Mouse (Mus musculus) liver, embryonic 16.5 days (tissue): Measurements from ENCODE around the gene Unc93b1. TPM values are rescaled to one million over a fixed set of nuclear protein-coding genes. Genes with fewer than 3 reads are reported as not detected.

Experiments
- polyA plus RNA-seq: library from polyadenylated mRNA; unstranded; fragments of >200 nt; fragmentation: Nextera tagmentation; extraction: Ambion mirVana; gene quantifications from 2 replicates; pipeline ENCODE4 v1.2.1, GENCODE M21; 2015

Unc93b1 gene
- polyA plus RNA-seq, 1 experiment from 2014 or later, result 35.8 TPM

Other genes starting within 250 kb of the Unc93b1 start
- gene Lrp5, start 248.6 kb upstream of the Unc93b1 start, polyA plus RNA-seq, result 2.2 and 2.7 TPM in 2 replicates
- 15.8 and 16.5 TPM in 2 replicates for gene 1810055G02Rik, start 226.9 kb upstream of the Unc93b1 start, polyA plus RNA-seq
- gene Kmt5b, start 167.8 kb upstream of the Unc93b1 start, polyA plus RNA-seq, result 6.7 and 7.4 TPM in 2 replicates
- gene Chka, start 83.4 kb upstream of the Unc93b1 start, polyA plus RNA-seq, result 18.4 and 19.3 TPM in 2 replicates
- 28.7 and 33.8 TPM in 2 replicates for gene Tcirg1, start 28.1 kb upstream of the Unc93b1 start, polyA plus RNA-seq
- 150 and 159 TPM in 2 replicates for gene Ndufs8, start 22.4 kb upstream of the Unc93b1 start, polyA plus RNA-seq
- gene Aldh3b1, start 5.4 kb upstream of the Unc93b1 start, polyA plus RNA-seq, result 8.7 and 10.0 TPM in 2 replicates
- gene Aldh3b3, start 23.5 kb downstream of the Unc93b1 start, polyA plus RNA-seq, result 0.07 and 0.12 TPM in 2 replicates
- 0.24 and 0.30 TPM in 2 replicates for gene Aldh3b2, start 37.1 kb downstream of the Unc93b1 start, polyA plus RNA-seq
- gene Acy3, start 51.4 kb downstream of the Unc93b1 start, polyA plus RNA-seq, result 10.5 and 12.4 TPM in 2 replicates
- gene Tbx10, start 57.6 kb downstream of the Unc93b1 start, polyA plus RNA-seq, result 0.09 TPM in 1 of 2 replicates, not detected in the other
- gene Nudt8, start 65.4 kb downstream of the Unc93b1 start, polyA plus RNA-seq, result 12.2 and 12.6 TPM in 2 replicates
- 0.41 and 0.48 TPM in 2 replicates for gene Gm49405, start 65.4 kb downstream of the Unc93b1 start, polyA plus RNA-seq
- 0.42 and 0.75 TPM in 2 replicates for gene Doc2g, start 68.1 kb downstream of the Unc93b1 start, polyA plus RNA-seq
- 144 and 145 TPM in 2 replicates for gene Ndufv1, start 77.6 kb downstream of the Unc93b1 start, polyA plus RNA-seq
- gene Gstp1, start 102.8 kb downstream of the Unc93b1 start, polyA plus RNA-seq, result 796 and 823 TPM in 2 replicates
- 6.1 and 17.4 TPM in 2 replicates for gene Gstp2, start 110.8 kb downstream of the Unc93b1 start, polyA plus RNA-seq
- gene Gstp3, start 124.4 kb downstream of the Unc93b1 start, polyA plus RNA-seq, result 95.4 and 105 TPM in 2 replicates
- 0.25 and 0.32 TPM in 2 replicates for gene Cabp2, start 146.4 kb downstream of the Unc93b1 start, polyA plus RNA-seq
- gene Cdk2ap2, start 162.0 kb downstream of the Unc93b1 start, polyA plus RNA-seq, result 112 and 117 TPM in 2 replicates
- gene Pitpnm1, start 164.8 kb downstream of the Unc93b1 start, polyA plus RNA-seq, result 6.6 and 7.3 TPM in 2 replicates
- gene Aip, start 190.7 kb downstream of the Unc93b1 start, polyA plus RNA-seq, result 32.4 and 32.6 TPM in 2 replicates
- gene Gpr152, start 204.6 kb downstream of the Unc93b1 start, polyA plus RNA-seq, result 0.02 TPM in 1 of 2 replicates, not detected in the other
- gene Cabp4, start 208.8 kb downstream of the Unc93b1 start, polyA plus RNA-seq, result 0.18 and 0.20 TPM in 2 replicates
- gene Coro1b, start 213.4 kb downstream of the Unc93b1 start, polyA plus RNA-seq, result 72.4 and 74.8 TPM in 2 replicates
- 17.6 and 17.9 TPM in 2 replicates for gene Ptprcap, start 218.4 kb downstream of the Unc93b1 start, polyA plus RNA-seq
- 29.4 and 31.9 TPM in 2 replicates for gene Rps6kb2, start 228.2 kb downstream of the Unc93b1 start, polyA plus RNA-seq
- gene Carns1, start 240.3 kb downstream of the Unc93b1 start, polyA plus RNA-seq, result 0.49 and 0.67 TPM in 2 replicates